Mouse (Mus musculus) T-helper 17 cell (primary cell): ENCODE measurements around the gene Hdac5.

Experiments used
- in situ Hi-C, 2 experiments: fragments of 300-600 bp; cut with MboI, MseI; formaldehyde crosslinking; loops; 1 replicate in 1 of 2; 2 replicates in 1 of 2; pipeline ENCODE4 v1.15.1; 2025; ENCODE audit warnings: high pct_unique_total_duplicates in 2 of 2

The Hdac5 gene

DNA sequence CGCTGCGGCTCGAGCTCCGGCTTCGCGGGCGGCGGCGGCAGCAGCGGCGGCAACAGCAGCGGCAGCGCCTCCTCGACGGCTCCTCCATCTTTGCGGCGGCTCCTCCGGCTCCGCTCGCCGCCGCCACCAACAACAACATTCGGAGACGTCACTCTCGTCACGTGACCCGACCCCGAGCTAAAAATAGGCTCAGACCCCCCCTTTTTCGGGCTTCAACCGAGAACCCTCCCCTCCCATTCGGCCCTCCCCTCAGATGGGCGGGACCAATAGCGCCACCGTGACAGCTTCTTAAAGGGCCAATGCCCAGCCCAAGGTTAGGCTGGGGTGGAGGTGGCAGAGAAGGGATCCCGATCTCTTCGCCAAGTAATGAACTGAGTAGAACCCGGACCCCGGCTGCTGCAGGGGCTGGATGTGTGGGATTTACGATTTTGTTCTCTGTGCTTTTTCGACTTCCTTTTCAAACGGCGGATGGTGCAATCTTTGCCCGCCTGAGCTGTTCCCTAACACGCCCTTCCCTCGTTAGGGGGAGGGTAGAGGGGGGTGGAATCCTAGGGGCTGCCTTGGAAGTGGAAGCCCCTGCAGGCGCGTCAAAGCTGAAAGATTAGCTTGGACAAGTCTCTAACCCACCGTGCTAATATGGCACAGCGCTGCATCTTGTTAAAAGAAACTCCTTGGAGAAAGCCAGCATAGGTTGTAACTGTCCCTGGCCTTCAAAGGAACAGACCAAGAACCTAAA lies at the start of gene Hdac5:
Gene Hdac5, minus strand, starts transcription at position 161 of the 736 bp plus-strand sequence.
- in situ Hi-C loops = no loop called here

DNA sequence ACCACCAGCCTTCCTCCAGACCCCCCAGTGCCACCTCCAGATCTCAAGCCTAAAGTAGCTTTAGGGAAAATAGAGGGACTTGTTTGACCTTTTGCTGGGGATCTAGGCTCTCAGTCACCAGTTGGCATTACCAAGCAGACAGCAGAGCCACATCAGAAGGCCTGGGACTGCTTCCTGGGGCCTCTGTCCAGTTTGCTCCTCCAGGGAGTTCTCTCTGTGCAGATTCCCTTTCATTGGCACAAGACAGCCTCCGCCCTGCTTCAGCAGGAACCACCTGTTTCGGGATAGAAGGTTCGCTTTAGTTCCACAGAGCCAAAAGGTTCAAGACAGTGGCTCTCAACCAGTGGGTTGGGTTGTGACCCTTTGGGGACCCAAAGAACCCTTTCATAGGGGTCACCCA lies 49.6 kb upstream of the Hdac5 start:
- in situ Hi-C loops = no loop called here

DNA sequence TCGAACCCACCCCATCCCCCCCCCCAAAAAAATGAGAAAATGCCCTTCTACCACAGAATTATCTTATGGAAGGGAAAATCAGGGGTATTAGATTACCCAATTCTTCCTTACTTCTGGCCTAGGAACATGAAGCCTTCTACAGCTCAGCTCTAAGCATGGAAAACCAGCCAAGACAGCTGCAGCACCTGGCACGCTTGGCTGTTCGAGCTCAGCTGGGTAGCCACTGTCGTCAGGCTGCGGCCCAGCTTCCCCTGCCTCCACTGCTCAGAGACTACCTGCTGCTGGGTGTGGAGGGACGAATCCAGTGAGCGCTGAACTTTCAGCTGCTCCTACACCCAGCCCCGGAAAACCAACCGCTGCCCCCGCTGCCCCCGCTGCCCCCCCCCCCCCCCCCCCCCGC lies 47.8 kb upstream of the Hdac5 start:
- in situ Hi-C loops = no loop called here

DNA sequence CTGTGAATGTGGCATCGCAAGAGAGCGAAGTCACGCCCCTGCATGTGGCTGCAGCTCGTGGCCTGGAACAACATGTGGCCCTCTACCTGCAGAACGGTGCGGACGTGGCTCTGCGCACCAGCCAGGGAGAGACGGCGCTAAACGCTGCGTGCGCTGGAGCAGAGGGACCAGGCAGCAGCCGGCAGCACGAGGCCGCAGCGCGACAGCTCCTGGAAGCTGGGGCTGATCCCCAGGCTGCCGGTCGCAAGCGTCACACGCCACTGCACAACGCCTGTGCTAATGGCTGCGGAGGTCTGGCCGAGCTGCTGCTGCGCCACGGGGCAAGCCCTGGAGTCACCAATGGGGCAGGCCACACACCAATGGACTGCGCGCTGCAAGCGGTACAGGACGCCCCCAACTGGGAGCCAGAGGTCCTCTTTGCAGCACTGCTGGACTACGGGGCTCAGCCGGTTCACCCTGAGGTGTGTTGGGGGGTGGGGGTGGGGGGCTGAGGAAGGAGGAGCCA lies 46.5 kb upstream of the Hdac5 start:
- in situ Hi-C loops = no loop called here

DNA sequence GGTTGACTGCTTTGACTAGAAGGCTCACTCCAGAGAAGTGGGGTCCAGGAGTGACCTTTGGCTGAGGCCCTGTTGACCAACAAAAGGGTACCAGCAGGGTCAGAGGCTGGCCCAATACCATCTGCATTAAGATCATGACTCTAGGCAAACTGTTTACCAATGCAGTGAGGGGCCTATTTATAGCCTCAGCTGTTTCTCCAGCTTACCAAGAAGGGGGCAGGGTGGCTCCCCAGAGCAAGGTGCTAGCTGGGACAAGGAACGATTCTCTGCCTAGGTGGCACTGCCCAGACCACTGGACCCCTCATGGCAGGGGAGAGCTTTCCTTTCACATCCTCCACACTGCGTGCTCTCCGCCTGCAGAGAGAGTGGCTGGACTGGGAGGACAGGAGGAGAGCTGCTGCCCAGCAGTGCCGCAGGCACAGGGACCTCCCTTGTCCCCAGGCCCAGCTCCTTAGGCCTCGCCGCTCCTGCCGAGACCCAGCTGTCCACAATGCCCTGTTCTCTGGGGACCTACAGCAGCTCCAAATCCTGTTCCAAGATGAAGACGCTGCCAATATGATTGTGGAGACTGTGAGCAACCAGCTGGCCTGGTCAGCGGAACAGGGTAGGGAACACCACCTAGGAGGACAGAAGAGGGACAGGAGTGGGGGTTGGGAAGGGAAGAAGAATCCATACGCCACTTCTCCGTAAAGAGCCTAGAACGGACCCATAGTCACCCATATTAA lies 38.7 kb upstream of the Hdac5 start, which contains the start of gene Asb16:
Gene Asb16, plus strand, starts transcription at position 224 of the 725 bp plus-strand sequence.
- in situ Hi-C loops = no loop called here

DNA sequence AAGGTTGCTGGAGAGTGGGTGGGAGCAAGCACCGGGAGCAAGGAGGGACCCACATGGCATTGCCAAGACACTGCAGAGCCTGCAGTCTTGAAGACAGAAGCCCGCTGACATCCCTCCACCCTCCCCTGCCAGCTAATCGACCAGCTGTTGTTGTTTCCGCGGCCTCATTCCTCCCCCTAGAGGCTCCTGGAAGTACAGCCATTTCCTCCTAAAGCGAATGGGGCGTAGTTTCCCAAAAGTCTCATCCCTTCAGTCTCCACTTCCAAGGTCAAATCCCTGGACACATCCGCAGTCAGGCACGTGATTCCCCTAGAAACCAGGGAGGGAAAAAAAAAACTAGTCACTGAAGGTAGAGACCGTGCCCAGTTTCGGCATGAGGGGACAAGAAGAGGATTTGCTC lies 37.5 kb upstream of the Hdac5 start:
- in situ Hi-C loops = no loop called here

DNA sequence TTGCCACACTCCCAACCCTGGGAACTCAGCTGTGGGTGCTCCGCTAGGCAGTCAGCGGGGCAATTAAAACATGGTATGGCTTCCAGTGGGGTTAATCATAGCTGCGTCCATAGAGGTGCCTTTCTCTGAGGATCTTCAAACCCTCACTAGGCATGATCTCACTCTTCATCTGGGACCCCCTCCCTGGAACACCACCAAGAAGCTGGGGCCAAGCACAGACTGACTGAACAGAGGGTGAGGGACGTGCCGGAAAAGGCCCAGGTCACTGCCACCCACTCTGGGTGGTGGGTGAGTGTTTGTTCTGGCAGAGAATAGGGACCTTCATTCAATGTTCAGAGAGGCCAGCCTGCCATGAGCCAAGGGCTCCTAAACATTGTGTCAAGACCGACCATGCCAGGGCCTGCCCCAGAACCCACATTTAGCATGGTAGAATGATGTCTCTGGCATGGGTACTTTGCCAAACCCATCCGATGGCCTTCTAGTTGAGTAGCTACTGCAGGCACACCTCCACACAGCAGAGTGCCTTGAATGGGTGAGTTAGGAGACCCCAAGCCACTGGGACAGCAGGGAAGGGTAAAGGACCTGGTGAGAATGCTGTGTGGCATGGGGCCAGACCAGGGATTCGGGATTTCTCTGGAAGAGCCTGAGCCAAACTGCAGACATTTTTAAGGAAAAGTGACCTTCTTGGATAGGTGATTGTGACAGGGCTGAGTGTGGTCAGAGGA lies 36.8 kb upstream of the Hdac5 start:
- in situ Hi-C loops = no loop called here

DNA sequence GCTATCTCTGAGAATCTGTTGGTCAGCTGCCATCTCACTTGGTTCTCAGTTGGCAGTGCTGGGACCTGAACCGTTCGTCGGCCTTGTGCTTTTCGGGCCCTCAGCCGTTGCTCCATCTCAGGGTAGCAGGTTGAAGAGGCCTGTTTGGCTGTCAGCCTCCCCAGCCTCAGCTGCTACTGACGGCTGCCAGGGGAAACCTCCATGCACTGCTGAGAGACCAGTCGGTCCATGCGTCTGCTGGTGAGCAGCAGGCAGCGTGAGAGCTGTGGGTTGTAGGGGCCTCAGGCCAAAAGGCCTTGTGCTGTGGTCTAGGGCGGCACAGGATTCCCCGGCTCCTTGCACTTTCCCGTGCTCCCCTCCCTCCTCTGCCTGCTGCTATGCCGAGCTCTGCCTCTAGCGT lies 35.9 kb upstream of the Hdac5 start:
- in situ Hi-C loops = no loop called here

DNA sequence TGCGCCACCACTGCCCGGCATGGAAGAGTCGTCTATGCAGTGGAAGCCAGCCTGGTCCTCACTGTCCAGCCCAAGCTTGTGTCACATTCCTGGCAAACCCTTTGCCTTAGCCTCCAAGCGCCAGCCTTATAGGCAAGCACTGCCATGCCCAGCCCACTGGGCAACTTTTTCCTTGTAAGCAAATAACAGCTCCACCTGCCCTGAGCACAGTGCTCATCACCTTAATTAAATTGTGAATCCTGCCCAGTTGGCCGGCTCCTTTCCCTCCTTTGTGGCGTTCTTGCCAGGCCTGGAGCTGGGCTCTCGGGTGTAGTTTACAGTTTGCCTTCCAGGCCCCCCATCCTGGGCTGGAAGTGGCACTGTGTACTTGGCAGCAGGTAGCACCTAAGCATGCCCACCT lies 33.2 kb upstream of the Hdac5 start:
- in situ Hi-C loops = no loop called here

DNA sequence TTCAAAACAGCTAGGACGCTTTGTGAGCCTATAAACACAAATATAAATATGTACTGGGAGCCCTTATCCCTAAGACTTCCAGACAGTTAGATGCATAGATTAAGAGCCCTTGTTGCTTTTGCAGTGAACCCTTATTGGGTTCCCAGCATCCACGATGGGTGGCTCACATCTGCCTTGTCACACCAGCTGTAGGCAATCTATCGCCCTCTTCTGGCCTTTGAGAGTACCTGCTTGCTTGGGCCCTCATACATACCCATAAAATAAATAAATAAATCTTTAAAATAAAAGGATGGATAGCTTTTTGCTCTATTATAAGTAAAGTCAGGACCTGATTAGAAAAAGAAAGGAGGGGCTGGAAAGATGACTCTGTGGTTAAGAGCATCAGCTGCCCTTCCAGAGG lies 28.6 kb upstream of the Hdac5 start:
- in situ Hi-C loops = no loop called here

DNA sequence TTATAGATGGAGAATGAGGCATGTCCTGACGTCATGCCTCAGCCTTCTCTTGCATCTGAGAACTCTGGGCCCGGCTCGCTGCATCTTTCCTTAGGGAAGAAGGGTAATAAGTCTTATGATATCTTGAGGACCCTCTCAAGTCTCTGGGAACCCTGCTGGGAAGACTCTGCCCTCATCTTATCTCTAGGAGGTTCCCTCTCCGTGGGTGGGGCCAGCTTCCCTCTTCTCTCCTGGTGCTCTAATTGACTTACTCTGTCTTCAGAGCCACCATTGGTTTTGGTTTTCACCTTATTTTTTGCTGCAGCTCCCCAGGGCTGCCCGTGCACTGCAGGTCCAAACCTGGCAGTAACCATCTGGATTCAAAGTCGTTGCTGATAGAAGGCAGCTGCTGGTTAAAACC lies 28.1 kb upstream of the Hdac5 start:
- in situ Hi-C loops = no loop called here

DNA sequence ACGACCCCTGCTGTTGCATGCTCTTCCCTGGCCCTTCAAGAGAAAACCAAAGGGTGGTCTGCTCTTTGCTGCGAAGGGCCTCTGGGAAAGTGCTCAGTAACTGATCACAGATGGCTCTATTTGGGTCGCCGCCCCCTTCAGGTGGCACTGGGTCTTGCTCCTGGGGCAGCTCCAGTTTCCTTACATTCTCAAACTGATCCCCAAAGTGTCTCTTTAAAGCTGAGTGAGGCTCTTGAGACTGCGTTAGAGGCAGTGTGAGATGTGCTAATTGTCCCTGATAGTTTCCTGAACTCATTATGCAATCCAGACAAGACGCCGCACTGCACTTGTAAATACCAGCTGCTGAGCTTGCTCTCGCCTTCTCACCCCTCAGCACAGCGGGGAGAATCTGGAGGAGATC lies 27.5 kb upstream of the Hdac5 start:
- in situ Hi-C loops = no loop called here

DNA sequence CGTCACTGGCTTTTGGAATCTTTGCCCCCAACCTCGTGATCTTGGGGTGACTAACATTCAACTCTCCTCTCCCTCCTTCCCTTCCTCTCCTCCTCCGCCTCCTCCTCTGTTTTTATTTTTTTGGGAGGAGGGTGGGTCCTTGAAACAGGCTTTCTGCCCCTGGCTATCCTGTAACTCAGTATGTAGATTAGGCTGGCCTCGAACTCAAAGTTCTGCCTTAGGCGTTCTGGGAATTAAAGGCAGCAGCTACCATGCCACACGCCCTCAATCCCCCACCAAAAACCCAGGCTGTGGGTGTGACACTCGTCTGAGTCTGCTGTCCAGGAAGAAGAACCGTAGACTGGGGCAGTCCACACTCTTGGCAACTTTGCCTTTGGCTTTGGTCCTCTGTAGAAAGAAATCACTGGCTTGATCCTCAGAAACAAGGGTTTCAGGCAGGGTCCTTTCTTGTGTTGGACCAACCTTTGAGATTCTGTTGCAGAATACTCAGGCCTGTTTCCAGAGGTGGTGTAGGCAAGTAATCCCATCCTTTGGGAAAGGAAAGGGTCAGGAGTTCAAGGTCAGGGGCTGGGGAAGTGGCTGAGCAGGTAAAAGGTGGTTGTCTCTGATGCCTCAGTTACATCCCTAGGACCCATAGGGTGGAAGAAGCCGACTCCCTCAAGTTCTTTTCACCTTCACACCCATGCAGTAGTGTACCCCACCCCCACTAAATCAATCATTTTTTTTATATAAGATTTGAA lies 19.6 kb upstream of the Hdac5 start:
- in situ Hi-C loops = no loop called here

DNA sequence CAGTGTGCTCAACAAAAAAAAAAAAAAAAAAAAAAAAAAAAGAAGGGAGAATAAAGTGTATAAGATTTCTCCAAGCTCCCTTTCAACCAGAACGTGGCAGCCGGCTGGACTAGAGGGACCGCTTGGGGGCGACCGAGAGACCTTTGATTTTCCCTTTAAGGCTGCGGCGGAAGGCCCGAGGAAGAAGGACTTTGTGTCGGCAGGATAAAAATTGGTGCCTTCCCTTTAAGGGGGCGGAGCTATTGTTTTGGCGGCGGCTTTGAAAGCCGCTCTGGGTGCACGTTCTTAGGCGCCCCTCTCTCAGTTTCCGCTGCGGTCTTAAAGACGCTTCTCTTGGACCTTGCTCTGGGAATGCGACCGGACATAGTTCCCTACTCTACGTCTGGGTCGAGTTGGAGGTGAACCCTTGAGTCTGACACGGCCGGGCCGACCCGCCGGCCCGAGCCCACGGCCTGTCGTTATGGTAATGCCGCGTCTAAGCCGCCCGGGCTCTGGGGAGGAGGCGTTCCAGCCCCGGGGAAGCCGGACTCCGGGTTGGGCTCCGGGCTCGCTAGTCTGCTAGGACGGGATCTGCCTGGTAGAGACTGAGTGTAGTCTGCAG lies 18.8 kb upstream of the Hdac5 start, which contains the start of gene BC030867:
Gene BC030867, plus strand, starts transcription at position 253 of the 601 bp plus-strand sequence.
- in situ Hi-C loops = no loop called here

DNA sequence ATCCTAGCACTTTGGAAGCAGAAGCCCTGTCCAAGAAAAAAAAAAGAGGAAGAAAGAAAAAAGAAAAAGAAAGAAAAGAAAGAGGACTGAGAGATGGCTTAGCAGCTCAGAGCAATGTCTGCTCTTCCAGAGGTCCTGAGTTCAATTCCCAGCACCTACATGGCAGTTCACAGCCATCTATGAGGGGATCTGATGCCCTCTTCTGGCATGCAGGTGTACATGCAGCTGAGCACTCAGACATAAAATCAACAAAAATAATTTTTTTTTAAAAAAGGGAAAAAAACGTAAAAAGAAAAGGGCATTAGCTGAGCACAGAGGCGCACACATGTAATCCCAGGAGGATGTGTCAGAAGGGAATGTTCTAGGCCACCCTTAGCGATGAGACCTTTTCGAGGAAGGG lies 16.9 kb upstream of the Hdac5 start:
- in situ Hi-C loops = no loop called here

DNA sequence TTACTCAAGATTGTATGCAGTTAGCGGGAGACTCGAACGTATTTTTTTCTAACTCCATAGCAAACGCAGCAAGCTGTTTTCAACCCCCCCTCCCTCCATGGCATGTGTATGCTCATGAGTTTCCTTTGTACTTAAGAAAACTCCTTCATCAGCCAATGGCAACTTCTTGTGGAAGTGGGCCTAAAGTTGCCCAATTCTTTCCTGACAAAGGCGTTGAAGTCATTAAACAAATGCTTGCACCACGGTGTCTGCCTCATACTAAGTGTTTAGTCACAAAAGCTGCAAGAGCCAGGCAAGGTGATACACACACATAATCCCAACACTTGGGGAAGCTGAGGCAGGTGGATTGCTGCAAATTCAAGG lies 16.3 kb upstream of the Hdac5 start:
- in situ Hi-C loops = no loop called here

DNA sequence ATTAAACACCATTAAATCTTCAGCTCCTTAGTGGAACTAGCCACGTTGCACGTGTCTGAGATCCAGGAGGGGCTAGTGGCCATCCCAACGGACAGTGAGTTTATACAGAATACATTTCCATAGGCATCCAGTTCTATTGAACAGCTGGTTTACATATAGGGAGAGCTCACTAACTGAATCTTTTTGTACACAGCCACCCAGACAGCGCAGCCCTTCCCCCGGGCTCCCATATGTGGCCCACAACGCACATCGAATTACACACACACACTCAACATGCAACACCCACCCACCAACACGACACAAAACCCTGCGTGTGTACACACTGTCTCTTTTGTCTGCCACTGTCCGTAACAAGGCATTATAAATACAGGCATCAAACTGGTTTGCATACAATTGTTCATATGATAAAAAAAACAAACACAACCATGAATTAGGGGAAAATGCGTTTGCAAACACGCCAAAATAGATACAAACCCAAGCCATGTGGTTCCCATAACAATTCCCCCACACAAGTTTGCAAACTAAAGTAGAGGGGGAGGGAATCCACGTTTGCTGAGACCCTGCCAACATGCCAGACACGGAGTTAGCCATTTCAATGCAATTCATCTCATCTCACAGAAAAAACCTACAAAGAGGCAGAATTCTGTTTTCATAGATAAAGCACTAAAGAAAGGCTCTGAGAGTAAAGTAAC lies 15.8 kb upstream of the Hdac5 start:
- in situ Hi-C loops = no loop called here

DNA sequence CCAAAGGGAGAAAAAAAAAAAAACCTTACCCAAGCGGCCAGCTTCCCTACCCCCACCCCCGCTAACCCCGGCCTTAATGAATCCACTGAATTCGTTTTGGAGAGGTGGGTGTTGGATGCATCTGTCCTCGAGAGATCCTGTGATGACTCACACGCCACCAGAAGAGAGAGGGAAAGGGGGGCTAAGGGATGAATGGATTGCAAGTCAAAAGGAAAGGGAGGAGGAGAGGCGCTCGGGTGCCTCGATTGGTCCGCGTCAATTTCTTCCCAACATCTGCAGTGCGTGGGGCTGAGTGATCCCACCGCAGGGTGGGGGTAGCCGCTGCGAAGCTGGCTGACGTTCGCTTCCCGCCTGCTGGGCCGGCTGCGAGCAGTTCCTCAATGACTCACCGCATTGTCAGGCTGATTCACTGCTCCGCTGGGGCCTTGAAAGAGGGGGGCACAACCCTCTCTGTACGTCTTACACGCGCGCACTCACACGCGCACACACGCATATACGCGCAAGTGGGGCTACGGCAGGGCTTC lies 15.0 kb upstream of the Hdac5 start:
- in situ Hi-C loops = no loop called here

DNA sequence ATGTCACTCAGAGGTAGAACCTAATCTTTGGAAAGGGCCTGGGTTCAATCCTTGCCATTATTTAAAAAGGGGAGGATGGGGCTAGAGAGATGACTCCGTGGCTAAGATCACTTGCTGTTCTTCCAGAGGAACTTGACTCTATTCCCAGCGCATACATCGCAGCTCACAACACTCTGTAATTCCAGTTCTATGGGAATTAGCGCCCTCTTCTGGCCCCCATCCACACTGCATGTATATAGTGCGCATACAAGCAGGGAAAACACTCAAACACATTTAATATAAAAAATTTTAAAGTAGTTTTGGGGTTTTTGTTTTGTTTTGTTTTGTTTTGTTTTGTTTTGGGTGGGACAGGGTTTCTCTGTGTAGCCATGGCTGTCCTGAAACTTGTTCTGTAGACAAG lies 11.9 kb upstream of the Hdac5 start:
- in situ Hi-C loops = no loop called here

DNA sequence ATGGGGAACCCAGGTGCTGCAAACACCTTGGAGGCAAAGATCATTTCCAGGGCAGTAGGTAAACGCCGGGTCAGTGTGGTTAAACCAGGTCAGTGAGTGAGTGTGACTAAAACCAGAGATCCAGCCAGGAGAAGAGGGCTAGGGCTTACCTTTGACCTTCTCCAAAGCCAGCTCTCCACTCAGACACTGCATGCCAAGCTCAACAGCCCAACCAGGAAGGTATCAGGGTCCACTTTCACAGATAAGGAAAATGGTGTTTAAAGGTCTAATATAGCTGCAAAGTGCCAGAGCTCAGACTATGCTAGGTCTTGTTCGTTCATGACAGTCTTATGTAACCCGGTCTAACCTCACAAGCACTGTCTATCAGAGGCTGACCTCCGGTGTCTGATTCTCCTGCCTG lies 11.3 kb upstream of the Hdac5 start:
- in situ Hi-C loops = no loop called here
